Mouse (Mus musculus): ENCODE data around the gene Fam117a. TPM values are rescaled to one million over a fixed set of nuclear protein-coding genes. Genes with fewer than 3 reads are reported as not detected.

Gene Fam117a
- polyA plus RNA-seq, 1 experiment from 2014 or later, result 2.2 TPM

DNA sequence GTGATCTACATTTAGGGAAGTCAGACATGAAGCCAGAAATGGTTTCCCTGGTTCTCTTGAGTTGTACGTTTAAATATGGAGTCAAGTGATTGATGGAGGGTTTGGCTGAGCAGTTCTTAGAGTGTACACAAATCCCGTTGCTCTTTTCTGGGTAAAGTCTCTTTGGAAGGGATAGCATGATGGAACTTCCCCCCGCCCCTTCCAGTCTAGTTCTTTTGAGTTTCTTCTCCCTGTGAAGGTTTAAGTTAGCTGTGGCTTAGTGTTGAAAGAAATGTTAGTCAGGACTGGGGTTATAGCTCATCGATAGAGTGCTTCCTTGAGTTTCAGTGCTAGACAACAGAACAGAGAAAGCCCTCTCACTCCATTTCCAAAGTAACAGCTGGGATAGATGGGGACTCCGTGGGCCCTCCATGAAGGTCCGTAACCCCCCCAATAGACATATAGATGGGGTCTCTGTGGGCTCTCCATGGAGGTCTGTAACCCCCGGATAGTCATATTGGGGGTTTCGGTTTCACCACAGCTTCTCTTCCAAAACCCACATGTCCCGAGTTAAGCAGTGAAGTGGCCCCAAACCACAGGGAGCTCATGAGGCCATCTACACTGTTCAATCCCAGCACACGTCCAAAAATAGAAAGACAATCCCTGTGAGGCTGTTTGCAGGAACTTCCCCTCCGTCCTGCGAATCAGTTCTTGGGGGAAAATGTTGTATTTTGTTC is 18.3 kb downstream of the Fam117a start:
- H3K27ac ChIP-seq, result no peak overlapping the region
- H3K27me3 ChIP-seq (replicated peaks), result no peaks in the 10 kb centered on the region
- no peak overlapping the region for H3K4me2 ChIP-seq
- H3K4me3 ChIP-seq, result no peak overlapping the region
- no peaks in the 10 kb centered on the region for H3K9me3 ChIP-seq
- 0 out of 2 replicates have a peak, but pooled peaks cover 3% of the 10 kb centered on the region for H3K4me1 ChIP-seq
- no peak for ATAC-seq (replicated peaks)
- 89% methylated on average over 12 of the region's 12 CpGs for WGBS
- no peak overlapping the region for H3K9ac ChIP-seq
- no peaks in the 10 kb centered on the region for H3K36me3 ChIP-seq (replicated peaks)

DNA sequence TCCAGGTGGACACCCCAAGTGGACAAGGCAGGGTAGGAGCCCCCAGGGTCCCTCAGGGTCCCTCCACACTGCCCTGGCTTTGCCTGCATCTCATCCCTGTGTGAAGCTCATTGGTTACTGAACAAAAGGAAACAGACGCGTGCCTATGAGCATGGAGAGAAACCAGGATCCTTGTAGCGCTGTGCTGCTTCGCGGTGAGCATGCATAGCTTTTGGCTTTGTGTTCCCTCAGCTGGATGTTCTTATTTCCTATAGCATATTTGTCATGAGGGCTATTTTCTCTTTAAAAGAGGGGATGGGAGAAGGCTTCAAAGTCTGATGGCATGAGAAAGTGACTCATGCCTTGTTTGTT is 18.8 kb downstream of the Fam117a start:
- Histone ChIP-seq H3K36me3 (replicated peaks) (no peaks in the 10 kb centered on the region), H3K4me1 (0 out of 2 replicates have a peak, but pooled peaks cover 3% of the 10 kb centered on the region), H3K27me3 (replicated peaks) (no peaks in the 10 kb centered on the region), H3K9me3 (no peaks in the 10 kb centered on the region), H3K27ac (no peak overlapping the region), H3K9ac (no peak overlapping the region), H3K4me3 (no peak overlapping the region), H3K4me2 (no peak overlapping the region)
- no peak for ATAC-seq (replicated peaks)
- 92% methylated on average over 5 of the region's 5 CpGs for WGBS

DNA sequence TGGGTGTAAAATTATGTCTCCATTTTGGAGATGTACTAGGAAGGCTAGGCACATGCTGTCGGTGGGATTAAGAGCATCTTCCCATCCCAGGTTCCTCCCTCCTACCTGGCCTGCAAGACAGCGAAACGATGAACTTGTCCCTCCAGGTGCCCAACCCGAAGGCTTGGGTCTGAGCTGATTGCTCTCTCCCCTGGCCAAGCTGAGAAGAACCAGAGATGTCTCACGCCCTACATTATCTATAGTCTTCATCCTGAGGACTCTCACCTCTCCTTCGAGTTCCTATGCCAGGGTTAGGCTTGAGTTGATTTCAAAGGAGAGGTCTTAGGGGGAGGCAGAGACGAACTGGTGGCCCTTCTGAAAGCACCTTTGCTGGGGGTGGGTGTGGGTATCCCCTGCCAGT is 19.2 kb downstream of the Fam117a start:
- 0 out of 2 replicates have a peak, but pooled peaks cover 3% of the 10 kb centered on the region for H3K4me1 ChIP-seq
- no peak overlapping the region for H3K4me2 ChIP-seq

DNA sequence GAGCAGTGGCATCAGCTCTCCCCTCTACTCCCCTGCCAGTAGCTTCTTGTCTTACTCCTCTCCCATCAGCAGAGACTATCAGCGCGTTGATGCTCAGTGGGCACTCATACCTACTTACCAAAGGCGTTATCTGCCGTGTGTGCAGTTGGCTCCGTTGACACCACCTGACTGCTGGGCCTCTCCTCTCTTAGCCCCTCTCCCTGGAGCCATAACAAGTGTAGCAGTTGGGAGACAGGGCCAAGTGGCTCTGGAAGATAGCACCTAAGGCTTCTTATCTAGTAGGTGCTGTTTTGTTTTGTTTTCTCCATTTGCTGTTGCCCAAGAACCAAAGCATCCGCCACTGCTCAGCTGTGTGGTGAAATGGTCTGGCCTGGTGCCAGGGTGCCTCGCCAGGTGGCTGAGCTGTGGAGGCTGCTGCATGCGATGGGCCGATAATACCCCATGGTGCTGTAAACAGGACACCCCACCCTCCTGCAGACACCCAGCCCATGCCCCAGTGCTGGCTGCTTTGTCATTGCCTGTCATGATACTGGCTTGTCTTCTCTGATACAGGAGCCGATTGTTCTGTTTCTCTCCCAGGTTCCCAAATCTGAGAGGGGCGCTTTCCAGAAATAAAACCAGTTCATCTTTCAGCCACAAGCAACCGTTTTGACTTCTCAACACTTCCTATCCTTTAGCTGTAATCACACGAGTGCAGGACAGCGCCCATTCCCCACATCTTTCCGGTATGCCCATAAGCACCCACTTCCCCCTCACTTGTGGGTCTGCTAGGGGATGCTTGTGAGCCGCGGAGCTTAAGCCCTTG is 19.9 kb downstream of the Fam117a start:
- ATAC-seq (replicated peaks), result no peak
- H3K9ac ChIP-seq, result no peak overlapping the region
- no peak overlapping the region for H3K4me3 ChIP-seq
- 0 out of 2 replicates have a peak, but pooled peaks cover 3% of the 10 kb centered on the region for H3K4me1 ChIP-seq
- H3K36me3 ChIP-seq (replicated peaks), result no peaks in the 10 kb centered on the region
- 75% methylated on average over 17 of the region's 17 CpGs for WGBS
- H3K27ac ChIP-seq, result no peak overlapping the region
- H3K4me2 ChIP-seq, result no peak overlapping the region
- H3K9me3 ChIP-seq, result no peaks in the 10 kb centered on the region
- no peaks in the 10 kb centered on the region for H3K27me3 ChIP-seq (replicated peaks)

More for the DNA sequence above, 19.2 kb downstream of the Fam117a start:
- Histone ChIP-seq H3K4me3 (no peak overlapping the region), H3K36me3 (replicated peaks) (no peaks in the 10 kb centered on the region), H3K27ac (no peak overlapping the region), H3K9me3 (no peaks in the 10 kb centered on the region), H3K9ac (no peak overlapping the region), H3K27me3 (replicated peaks) (no peaks in the 10 kb centered on the region)
- 91% methylated on average over 7 of the region's 7 CpGs for WGBS
- ATAC-seq (replicated peaks), result no peak

DNA sequence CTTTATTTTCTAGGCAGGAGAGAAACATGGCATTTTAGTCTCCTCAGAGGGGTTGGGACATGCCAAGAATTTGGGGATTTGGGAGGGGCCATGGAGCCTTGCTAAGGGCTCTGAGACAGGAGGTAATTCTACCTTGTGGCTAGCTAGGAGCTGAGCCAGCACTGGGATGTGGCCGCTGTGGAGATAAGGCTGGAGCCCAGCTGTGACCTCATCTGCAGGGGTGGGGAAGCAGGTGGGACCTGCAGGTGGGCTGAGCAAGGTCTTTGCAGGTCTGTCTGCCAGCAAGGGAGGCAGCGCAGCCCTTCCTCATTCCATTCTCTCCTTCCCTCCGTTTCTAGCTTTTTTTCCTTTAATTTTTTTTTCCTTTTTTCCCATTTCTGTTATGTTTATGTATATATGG is 21.4 kb downstream of the Fam117a start:
- ATAC-seq (replicated peaks), result no peak
- no peak overlapping the region for H3K9ac ChIP-seq
- H3K27ac ChIP-seq, result no peak overlapping the region
- no peaks in the 10 kb centered on the region for H3K27me3 ChIP-seq (replicated peaks)
- H3K9me3 ChIP-seq, result no peaks in the 10 kb centered on the region
- H3K4me2 ChIP-seq, result no peak overlapping the region
- WGBS, result 62% methylated on average over 3 of the region's 3 CpGs
- H3K36me3 ChIP-seq (replicated peaks), result no peaks in the 10 kb centered on the region
- H3K4me3 ChIP-seq, result no peak overlapping the region
- H3K4me1 ChIP-seq, result 0 out of 2 replicates have a peak, but pooled peaks cover 3% of the 10 kb centered on the region

DNA sequence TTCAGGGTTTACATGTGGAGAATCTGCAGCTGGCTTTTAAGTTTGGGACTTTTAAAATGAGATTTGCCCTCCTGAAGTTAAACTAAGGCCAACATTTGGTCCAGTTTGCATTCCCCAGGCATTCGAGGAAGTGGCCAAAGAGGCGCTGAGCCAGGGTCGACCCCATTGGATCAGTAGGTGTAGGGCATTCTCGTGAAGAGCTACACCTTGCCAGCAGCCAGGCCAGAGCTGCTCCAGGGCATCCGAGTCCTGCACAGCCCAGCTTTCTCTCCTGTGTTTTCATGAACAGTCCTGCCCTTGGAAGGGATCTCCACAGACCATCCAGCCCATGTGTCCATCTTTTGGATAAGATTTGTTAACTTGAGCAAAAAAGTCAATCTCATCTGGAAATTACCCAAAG is 27.6 kb downstream of the Fam117a start:
- 87% methylated on average over 5 of the region's 5 CpGs for WGBS
- H3K4me2 ChIP-seq, result no peak overlapping the region
- H3K9ac ChIP-seq, result no peak overlapping the region

DNA sequence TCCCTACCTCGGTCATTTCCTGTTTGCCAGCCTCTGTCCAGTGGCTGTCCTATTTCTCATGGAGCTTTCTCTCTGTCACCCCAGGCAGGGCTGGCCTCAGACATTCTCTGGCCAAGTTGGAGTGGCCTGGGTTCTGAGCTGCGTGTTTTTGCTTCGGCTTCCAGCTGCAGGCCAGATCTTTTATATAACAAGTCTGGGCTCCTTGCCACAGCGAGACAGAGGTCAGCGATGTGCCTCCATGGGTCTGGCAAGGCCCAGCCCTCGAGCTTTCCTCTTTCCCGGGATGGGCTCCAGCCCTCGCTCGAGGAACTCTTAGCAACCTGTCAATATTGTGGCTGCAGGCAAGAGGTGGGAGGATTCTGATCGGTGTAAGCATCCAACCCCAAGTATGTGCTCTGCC is 28.8 kb downstream of the Fam117a start:
- Histone ChIP-seq H3K4me2 (no peak overlapping the region), H3K4me3 (no peak overlapping the region), H3K4me1 (no peaks in the 10 kb centered on the region), H3K27ac (no peak overlapping the region), H3K9me3 (no peaks in the 10 kb centered on the region), H3K27me3 (replicated peaks) (no peaks in the 10 kb centered on the region), H3K9ac (no peak overlapping the region), H3K36me3 (replicated peaks) (no peaks in the 10 kb centered on the region)
- ATAC-seq (replicated peaks), result no peak
- 80% methylated on average over 10 of the region's 10 CpGs for WGBS

More for the DNA sequence above, 27.6 kb downstream of the Fam117a start:
- no peak for ATAC-seq (replicated peaks)
- Histone ChIP-seq H3K27me3 (replicated peaks) (no peaks in the 10 kb centered on the region), H3K4me3 (no peak overlapping the region), H3K9me3 (no peaks in the 10 kb centered on the region), H3K4me1 (no peaks in the 10 kb centered on the region), H3K27ac (no peak overlapping the region), H3K36me3 (replicated peaks) (no peaks in the 10 kb centered on the region)

DNA sequence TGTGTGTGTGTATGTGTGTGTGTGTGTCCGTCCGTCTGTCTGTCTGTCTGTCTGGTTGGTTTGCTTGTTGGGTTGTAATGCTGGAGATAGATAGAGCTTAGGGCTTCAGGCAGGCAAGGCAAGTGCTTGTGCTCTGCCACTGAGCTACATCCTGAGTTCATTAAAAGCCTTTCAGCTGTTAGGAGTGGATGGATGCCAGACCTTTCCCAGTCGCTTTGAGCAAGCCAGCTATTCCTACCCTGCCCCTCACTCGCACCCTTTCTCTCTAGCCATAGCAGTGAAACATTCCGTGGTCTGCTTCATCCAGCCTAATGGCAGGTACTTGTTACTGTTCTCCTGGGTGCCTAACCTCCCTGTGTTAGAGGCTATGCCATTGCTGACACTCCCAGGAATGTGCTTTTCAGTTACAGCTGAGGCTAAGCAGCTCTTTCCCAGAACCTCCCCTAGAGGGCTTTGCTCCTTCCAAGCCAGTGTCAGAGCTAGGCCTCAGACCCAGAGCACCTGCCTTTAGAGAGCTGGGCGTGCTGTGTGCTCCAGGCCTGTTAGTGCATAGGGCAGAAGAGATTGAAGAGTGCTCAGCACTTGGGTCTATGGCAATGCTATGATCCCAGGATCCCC is 29.6 kb downstream of the Fam117a start:
- Histone ChIP-seq H3K27ac (no peak overlapping the region), H3K9me3 (no peaks in the 10 kb centered on the region), H3K9ac (no peak overlapping the region), H3K36me3 (replicated peaks) (no peaks in the 10 kb centered on the region), H3K4me2 (no peak overlapping the region), H3K27me3 (replicated peaks) (no peaks in the 10 kb centered on the region), H3K4me3 (no peak overlapping the region), H3K4me1 (no peaks in the 10 kb centered on the region)
- 78% methylated on average over 6 of the region's 6 CpGs for WGBS
- ATAC-seq (replicated peaks), result no peak

DNA sequence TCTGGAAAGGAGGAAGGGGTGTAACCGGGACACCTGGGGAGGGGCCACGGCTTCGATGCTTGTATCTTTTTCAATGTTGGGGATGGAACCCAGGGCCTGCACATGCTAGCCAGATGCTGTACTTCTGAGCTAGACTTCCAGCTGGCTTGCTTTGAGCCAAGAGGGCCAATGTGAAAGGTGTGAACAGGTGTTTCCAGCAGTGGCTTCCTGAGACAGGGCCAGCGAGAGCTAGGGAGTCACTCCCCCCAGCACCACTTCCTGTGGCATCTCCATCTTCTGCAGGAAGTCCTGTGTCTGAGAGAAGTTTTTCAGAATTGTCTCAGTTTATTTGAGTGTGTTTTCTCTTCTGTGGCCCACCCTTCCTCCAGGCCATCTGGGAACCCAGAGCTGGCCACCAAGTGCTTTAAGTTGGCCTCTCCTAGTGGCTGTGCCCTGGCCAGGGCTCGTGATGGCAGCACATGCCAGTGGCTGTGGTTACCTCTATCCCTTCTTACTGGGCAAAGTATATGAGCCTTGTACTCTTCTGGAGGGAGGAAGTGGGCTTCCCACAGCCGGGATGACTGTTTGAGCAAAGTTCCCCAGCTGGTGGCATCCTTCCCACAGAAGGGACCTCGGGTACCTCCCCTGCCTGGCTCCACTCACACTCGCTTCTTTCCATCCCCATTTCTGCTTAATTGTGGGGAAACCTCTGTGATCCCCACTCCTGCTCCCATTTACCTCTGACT is 30.4 kb downstream of the Fam117a start:
- Histone ChIP-seq H3K27me3 (replicated peaks) (no peaks in the 10 kb centered on the region), H3K4me2 (no peak overlapping the region), H3K4me3 (no peak overlapping the region), H3K36me3 (replicated peaks) (no peaks in the 10 kb centered on the region), H3K9me3 (no peaks in the 10 kb centered on the region), H3K4me1 (no peaks in the 10 kb centered on the region), H3K27ac (no peak overlapping the region), H3K9ac (no peak overlapping the region)
- 79% methylated on average over 8 of the region's 8 CpGs for WGBS
- no peak for ATAC-seq (replicated peaks)

DNA sequence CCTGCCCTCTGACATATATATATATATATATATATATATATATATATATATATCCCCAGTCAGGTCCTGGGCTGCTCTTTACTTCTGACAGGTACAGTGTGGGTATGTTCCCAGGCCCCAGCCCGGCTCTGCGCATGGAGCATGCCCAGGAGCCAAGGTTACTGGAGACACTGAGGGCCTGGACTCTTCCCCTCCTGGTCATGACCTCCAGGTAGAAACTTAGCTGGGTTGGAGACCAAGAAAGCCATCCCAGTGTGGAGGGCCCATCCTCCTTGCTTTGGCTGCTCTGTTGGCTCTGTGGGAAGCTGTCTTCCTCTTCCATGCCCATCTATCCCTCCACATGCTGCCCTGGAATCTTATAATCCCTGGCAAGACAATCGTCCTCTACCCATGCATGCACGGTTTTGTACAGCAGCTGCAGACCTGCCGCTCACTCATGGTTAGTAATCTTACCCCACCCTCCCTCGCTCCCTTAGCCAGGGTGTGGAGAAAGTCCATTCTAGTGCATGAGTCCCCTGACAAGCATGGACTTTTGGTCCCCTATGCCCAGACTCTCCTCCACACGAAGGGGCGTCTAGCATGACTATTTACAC is 31.5 kb downstream of the Fam117a start:
- 88% methylated on average over 8 of the region's 8 CpGs for WGBS

DNA sequence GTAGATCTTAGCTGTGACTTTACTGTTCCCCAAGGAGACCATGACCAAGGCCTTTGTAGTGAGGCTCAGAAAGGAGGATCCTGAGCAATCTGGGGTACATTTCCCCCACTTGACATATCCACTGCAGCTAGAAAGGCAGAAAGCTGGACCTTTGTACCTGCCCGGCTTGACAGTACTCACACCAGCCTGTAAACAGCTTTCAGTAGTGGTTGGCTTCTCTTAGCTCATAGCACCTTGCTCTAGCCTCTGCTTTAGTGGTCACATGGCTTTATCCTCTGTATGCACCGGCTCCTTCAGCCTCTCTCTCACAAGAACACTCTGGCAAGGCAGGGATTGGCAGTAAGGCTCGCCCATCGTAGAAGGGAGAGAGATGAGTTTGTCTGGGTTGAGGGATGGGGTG is 32.1 kb downstream of the Fam117a start:
- H3K4me3 ChIP-seq, result no peak overlapping the region
- no peak overlapping the region for H3K27ac ChIP-seq
- no peaks in the 10 kb centered on the region for H3K27me3 ChIP-seq (replicated peaks)
- 97% methylated on average over 4 of the region's 4 CpGs for WGBS
- H3K4me1 ChIP-seq, result no peaks in the 10 kb centered on the region
- no peaks in the 10 kb centered on the region for H3K36me3 ChIP-seq (replicated peaks)
- ATAC-seq (replicated peaks), result no peak
- no peak overlapping the region for H3K9ac ChIP-seq
- H3K9me3 ChIP-seq, result no peaks in the 10 kb centered on the region
- no peak overlapping the region for H3K4me2 ChIP-seq

More for the DNA sequence above, 31.5 kb downstream of the Fam117a start:
- Histone ChIP-seq H3K4me1 (no peaks in the 10 kb centered on the region), H3K9me3 (no peaks in the 10 kb centered on the region), H3K4me2 (no peak overlapping the region), H3K27me3 (replicated peaks) (no peaks in the 10 kb centered on the region), H3K4me3 (no peak overlapping the region), H3K27ac (no peak overlapping the region), H3K36me3 (replicated peaks) (no peaks in the 10 kb centered on the region), H3K9ac (no peak overlapping the region)
- ATAC-seq (replicated peaks), result no peak
